Mouse (Mus musculus) frontal cortex, adult 2 months (tissue): ENCODE data around the gene Grik4. TPM values are rescaled to one million over a fixed set of nuclear protein-coding genes. Genes with fewer than 3 reads are reported as not detected.

ENCODE experiments used
- DNase-seq, 2 experiments: peaks; one replicate each; pipeline ENCODE4 v3.0.0; 2022; ENCODE audit warnings: low spot score in 1 of 2; ENCODE audit errors: extremely low spot score in 1 of 2
- polyA plus RNA-seq: library from polyadenylated mRNA; depleted of rRNA; stranded (reverse); fragments of >200 nt; gene quantifications from 2 replicates; pipeline ENCODE4 v1.2.3, GENCODE M21; 2012

The Grik4 gene
- polyA plus RNA-seq, 1 experiment: 10.4 TPM

DNA sequence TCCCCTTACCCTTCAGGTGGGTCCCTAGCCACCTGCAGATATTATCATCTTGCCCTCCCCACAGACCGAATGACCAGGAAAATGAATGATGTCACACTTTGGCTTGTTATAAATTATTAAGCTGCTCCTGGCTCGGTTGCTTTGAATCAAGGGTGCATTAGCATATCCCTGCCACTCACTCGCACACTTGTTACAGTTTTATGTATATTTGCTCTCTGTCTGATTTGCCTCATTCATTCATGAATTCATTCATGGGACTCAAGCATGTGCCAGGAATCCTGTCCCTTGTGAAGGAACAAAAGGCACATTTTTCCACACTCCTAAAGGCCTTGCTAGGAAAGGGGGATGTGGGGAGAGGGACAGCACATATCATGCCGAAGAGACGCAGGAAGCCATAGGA, 431.1 kb downstream of the Grik4 start:
- DNase-seq: no peak

DNA sequence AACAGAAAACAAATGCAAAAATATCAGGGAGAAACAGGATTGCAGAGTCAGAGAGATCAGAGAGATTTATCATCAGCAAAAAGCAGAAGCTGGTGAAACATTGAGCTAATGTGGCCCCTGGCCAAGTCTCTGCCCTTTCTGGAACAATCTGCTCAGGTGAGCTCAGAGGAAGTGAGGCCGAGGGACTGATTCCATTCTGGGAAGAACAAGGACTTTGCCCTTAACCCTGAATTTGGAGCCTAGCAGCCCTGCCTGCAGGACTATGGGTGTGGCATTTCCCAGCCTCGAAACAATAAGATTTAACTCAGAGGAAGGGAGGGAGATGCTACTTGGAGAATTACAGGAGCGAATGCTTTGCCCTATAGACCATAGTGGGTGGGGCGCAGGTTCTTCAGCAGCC, 432.0 kb downstream of the Grik4 start:
- no peak for DNase-seq

DNA sequence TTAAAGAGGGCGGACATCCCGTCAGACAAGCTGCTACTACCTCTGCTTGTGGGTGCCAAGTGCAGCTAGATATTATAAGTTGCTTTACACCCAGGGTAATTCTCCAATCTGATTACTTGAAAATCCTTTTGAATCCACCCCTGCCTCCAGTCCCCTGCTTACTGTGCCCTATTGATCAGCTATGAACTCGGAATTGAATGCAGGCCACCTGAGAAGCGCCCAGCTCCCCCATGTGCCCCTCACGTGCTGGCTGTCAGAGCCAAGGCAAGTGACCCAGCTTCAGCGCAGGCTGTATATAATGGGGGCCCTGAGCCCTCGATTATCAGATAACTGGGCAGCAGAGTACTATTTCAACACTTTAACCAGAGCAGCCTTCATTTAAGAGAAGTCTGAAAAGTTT, 436.1 kb downstream of the Grik4 start:
- no peak for DNase-seq

DNA sequence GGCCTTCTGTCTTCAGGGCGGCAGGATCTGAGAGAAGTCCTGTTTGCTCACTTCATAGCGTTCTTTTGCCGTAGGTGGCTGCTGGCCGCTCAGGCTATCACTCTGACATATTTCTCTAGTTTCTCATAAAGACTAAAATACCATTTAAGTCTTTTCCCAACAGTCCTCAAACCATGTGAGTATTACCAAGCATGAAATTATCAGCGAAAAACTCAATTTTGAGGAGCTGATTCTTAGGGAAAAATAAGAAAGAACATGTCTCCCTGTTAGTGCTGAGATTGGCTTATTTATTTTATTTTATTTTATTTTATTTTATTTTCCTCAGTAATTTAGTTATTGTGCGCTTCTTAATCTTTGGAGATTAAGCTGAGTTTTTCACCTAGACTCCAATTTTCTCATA, 436.6 kb downstream of the Grik4 start, which contains the start of gene Tbcel:
Gene Tbcel, minus strand, starts transcription at position 101 of the 400 bp plus-strand sequence.
- DNase-seq: no peak

DNA sequence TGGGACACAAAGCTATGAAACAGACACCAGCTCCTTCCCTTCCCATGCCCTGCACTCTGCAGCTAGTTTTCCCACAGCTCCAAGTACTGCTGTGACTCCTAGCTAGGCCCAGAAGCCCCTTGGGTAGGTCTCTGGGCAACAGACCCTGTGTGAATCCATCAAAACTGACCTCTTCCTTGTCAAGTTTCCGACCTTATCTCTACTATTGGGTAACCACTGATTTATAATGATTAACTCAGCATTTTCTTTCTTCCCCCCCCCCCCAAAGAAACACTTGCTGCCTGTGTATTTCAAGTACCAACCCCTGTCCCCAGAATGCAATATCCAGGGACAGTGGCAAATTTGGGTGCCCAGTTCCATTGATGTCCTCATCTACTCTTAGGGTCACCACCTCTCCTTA, 437.3 kb downstream of the Grik4 start:
- DNase-seq: no peak

DNA sequence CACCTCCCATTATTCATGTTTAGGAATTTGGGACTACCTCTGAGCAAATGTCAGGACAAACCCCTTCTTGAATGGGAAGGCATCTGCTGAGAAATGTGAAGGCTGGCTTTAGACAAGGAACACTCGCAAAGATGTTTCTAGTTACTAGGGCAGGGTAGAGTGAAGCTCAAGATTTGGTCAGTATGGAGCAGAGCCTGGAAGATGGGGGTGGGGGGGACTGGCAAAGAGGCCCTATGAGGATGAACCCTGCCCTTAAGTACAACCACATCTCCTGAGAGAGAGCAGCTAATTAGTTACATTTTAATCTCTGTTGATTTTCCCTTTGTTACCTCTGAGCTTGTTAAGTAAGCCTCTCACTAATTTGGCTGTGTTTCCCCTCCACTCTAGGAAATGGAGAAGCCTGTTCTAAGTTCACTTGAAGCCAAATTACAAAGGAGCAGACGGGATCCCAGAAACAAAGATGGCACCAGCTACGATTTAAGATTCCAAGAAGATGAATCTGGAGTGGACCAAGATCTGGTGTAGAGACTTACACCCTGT, 439.3 kb downstream of the Grik4 start:
- DNase-seq: no peak

DNA sequence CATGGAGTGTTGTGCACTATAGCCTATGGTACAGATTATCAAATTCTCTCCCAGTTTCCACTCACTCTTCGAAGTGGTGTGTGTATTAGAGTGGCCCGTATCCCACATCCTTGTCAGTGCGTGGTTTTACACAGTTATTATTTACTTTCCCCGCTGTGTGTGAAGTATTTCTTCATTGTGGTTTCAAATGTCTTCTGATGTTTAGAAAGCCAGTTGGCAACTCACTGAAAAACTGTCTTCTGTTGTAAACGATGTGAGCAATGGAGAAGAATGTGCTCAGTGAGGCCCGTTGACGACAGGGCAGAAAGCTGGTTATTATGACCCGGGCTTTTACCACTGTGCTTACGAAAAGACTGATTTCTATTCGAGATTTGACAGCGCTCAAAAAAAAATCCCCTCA, 439.7 kb downstream of the Grik4 start:
- no peak for DNase-seq

DNA sequence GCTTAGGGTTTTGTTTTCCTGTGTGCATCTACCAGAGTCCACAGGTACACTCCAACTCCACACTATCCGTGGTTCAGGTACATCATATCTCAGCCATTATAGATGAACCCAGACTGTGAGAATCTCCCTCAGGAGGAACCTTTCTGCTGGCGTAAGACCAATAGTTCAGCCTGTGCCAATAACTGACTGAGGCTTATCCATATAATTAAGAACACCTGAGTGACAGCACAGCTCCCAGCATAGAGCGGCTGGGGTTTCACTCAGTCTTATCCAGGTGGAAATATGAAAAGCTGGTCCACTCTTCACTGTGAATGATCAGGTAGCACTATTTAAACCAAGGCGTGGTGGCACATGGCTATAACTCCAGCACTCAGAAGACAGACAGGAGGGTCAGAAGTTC, 440.6 kb downstream of the Grik4 start:
- no peak for DNase-seq

DNA sequence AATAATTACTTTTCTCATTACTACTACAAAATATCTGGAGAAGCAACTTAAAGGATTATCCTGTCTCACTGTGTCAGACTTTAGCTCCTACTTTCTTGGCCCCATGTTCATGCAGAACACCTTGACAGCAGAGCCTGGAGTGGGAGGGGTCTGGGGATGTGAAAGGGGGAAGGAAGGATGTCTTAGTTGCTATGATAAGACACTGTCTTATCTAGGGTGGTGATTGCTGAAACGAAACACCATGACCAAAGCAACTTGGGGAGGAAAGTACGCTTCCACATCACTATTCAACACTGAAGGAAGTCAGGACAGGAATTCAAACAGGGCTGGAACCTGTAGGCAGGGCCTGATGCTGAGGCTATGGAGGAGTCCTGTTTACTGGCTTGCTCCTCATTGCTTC, 448.0 kb downstream of the Grik4 start:
- no peak for DNase-seq

DNA sequence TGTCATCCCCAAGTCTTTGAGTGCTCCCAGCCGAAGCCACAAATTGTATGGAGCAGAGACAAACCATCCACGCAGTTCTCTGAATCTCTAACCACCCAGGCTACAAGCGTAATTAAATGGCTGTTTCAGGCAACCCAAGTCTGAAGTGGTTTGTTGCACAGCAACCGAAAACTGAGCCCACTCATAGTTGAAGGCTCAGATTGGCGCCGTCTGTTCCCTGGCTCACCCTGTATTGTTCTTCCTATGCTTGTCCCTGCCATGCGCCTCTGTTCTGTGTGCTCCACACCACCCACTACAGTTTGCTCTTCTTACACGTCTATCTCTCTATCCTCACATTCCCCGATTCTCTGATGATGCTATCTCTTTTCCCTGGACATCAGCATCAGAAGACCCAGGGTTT, 452.5 kb downstream of the Grik4 start:
- DNase-seq: peak; percentile 50 to 77

DNA sequence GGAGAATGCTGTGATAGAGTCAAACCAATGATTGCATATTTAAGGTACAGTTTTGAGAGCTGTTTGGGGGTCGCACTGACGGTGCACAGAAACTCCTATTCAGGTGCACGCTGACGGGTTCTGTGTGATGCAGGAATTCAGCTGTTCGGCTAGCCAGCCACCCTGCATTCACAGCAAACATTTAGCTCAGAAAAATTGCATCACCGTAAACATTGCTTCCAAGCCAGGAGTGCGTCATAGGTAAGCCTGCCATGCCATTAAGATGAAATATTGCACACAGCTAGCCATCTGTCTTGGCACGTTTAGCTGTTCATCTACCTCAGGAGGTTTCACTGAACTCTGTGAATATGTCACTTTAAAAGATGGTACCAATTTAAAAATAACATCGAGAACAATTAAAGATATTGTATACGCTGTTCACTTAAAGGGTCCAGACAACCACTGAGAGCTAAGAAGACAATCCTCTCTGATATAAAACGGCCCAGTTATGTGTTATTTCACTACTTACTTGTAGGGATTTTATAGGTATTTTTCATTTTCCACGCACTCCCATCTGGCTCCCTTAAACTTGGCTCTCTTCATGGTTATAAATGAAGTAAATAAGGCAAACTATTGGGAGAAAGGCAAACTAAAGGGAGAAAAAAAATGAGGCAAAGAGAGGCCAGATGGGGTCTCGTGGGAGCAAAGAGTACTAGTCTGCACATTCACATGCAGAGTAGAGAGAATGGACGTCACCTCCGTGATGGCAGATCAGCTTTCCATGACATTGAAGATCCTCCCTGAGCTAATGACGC, 453.5 kb downstream of the Grik4 start:
- DNase-seq: no peak

DNA sequence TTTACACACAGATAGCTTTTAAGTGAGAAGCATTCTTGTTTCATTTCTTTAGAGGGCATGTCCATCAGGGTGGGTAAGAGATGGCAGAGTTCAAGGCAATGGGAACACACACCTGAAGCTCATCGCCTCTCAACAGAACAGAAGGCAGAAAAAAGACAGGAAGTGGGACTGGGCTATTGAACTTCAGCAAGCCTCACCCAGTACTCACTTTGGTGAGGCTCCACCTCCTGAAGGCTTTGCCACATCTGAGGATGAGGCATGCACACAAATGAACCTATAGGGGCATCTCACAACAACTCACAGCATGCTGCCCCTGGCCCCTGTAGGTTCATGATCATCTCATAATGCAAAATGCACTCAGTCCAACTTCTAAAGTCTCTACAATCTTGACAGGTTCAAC, 456.2 kb downstream of the Grik4 start:
- DNase-seq: no peak

DNA sequence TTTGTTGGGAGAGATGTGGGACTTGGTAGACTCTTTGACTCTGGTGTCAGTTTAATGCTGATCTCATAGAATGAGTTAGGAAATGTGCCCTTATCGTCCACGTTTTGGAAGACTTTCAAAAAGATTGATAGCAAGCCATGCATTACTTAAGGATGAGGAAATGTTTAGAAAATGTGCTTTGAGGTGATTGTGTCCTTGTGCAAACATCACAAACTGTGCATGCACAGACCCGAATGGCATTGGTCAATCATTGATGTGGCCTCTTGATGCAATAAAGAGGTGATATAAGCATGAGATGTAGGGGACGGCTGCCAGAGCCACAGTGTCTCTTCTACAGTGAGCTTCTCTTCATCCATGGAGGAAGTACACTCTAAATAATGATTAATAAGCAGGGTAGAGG, 457.4 kb downstream of the Grik4 start:
- no peak for DNase-seq

DNA sequence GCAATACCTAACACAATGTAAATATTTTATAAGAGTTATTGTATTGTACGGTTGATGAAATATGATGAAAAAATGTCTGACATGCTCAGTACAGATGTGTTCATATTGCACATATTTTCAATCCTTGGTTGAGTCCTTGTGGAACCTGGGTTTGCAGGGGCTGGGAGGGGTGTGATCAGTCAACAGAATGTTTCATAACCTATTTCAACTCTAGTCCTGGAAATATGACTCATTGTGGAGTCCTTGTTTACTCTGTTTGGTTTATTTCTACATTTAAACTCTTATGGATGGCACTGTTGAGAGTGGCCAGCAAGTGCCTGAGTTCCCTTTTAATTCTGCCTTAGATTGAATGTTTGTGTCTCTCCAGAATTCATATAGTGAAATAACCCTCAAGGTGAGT, 459.6 kb downstream of the Grik4 start:
- DNase-seq: no peak

DNA sequence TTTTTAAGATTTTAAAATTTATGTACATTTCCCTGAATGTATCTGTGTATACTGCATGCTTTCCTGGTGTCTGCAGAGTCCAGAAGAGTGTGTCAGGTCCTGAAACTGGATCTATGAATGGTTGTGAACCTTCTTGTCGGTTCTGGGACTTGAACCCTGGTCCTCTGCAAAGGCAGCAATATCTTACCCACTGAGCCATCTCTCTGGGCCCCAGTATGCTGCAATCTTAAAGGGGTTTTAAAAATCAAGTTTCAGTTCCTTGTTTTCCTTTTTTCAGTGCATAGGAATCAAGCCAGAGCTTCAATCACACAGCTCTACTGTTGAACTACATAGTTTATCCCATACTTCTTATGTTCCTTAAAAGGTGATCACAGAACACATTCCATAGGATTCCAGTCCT, 461.3 kb downstream of the Grik4 start:
- DNase-seq: no peak

DNA sequence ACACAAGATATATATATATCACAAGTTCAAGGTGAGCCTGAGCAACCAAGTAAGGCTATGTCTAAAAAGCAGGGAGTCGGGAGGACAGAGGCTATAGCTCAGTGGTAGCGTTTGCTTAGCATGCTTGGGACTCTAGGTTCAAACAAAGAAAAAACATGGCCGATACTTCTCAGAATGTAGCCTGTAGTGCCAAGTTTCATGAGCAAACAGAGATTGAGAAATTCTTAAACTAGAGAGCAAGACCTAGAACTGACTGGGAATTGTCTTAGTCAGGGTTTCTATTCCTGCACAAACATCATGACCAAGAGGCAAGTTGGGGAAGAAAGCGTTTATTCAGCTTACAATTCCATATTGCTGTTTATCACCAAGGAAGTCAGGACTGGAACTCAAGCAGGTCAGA, 468.1 kb downstream of the Grik4 start:
- DNase-seq: no peak

DNA sequence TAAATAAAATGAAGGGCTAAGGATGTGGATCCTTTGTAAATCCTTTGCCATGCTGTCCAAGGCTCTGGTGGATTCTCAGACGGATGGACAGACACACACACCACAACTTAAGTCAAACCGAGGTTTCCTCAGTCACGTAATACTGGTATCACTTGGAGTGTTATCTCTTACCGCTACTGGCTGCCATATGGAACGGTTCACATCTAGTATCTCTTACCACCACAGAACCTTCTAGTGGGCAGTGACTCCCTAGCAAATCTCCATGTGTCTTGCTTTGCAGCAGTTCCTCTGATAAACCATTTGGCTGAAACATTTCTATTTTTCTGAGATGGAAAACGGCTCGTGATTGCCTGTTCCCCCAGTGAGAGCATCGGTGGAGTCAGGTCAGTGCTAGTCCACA, 470.0 kb downstream of the Grik4 start:
- no peak for DNase-seq

DNA sequence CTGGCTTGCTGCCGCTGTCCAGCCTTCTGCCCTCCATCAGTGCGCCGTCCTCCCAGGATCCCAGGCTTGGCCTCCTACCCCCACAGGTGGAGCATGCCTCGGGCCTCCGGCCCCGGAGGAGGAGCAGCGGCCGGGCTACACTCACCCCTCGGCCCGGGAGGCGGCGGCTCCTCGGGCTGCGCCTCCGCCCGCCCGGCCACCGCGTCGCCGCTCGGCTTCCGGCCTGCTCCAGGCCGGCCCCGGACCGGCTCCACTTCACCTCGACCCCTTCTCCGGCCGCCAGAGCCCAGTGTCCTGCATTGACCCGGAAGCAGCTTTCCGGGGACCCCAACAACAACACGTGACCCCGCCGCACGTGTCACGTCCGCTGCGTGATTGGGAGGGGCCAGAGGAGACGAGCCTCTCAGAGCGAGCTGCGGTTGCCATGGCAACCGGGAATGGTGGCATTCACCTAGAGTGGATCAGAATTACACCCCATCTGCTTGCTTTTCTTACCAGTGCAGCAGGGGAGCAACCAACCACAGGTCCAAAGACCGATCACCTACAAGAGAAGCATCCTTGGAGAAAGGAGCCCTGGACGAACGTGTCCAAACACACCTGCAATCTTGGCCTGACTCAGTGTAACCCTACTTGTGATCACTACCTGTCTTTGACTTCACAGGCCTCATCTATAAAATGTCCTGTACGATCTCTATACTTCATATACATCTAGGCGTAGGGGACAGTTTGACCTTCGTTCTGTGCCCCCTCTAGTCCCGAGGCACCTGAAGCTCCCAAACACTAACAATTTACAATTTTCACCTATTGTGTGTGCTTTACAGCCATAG, 472.2 kb downstream of the Grik4 start:
- peak; percentile 90 to 94 for DNase-seq

DNA sequence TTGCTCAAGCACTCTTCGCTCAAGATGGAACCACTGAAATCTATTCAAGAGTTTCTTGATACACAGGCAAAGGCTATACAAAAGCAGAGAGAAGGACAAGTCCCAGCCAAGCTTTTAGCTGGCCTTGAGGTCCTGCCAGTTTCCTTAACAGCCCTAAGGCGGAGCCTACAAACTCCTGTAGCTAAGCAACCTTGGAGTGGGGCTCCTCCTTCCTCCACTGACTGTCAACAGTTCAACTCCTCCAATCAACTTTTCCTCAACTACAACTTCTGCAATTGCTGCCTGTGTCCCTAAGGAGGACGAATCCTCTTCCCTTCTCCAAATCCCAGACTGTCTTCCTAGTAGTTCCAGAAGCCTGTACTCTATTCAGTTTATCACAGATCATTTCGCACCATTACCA, 473.1 kb downstream of the Grik4 start:
- peak; percentile 24 to 42 for DNase-seq

DNA sequence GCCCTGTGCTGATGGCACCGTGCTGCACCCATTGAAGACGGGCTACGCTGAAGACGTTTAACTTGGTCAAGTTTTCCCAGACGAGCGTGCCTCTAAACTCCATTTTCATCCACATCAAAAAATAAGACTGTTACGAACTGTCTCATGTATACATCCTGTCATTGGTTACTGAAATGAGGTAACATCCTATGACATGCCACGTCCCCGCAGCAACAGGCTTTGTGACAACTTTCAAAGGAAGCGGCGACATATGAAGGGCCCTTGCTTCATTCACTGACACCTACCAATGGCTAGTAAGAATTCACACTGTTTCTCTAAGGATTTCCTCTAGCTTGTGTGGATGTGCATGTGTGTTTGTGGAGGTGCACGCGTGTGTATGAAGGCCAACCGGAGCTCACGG, 475.0 kb downstream of the Grik4 start:
- DNase-seq: no peak

DNA sequence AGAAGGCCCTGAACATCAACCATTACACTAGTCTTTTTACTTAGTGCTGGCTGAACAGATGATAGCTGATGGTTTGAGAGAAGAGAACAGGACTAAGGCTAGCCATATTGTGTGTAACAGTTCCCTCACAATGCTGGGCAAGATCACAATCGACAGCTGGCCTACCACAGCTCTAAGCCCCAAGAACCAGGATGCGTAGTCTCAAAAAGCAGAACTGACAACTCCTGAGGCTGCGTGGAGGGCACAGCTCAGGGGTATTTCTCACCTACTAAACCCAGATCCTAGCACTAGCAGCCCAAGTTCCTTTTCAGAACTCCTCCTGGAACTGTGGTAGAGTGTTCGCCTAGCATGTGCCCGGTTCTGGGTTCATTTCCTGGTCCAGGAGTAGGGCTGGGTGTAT, 475.9 kb downstream of the Grik4 start:
- no peak for DNase-seq
